Mouse (Mus musculus) common myeloid progenitor, adult 5-6 weeks (primary cell): ENCODE data around the gene Cfap65. TPM values are rescaled to one million over a fixed set of nuclear protein-coding genes. Genes with fewer than 3 reads are reported as not detected.

Source experiments
- ATAC-seq: replicated peaks from 2 replicates; pipeline ENCODE4 v1.8.0; 2016; ENCODE audit warnings: low read depth, mild to moderate bottlenecking, moderate TSS enrichment, inconsistent platforms; ENCODE audit not compliant: poor library complexity, severe bottlenecking
- total RNA-seq: library from RNA; stranded (forward); fragments of 200-1000, 187-1606 nt; gene quantifications from 2 replicates; pipeline ENCODE4 v1.2.3, GENCODE M21; 2017

The Cfap65 gene
- total RNA-seq, 1 experiment from 2014 or later, result not detected

GRCm38 (mm10) chr1:74941651-74942360 lies 6.4 kb upstream of the Cfap65 start:
- no peak for ATAC-seq

- ATAC-seq, result 0 out of 2 replicates have a peak, but pooled peaks have one; percentile 45
Observed at GRCm38 (mm10) chr1:74939762-74940161, 4.4 kb upstream of the Cfap65 start.

GRCm38 (mm10) chr1:74936221-74936830 lies 927 bp upstream of the Cfap65 start:
- no peak for ATAC-seq

- no peak for ATAC-seq
Observed at GRCm38 (mm10) chr1:74927621-74928296, 7.6 kb downstream of the Cfap65 start.

- ATAC-seq, result 0 out of 2 replicates have a peak, but pooled peaks have one; percentile 36
Observed at GRCm38 (mm10) chr1:74926721-74927120, 8.7 kb downstream of the Cfap65 start.

GRCm38 (mm10) chr1:74924464-74924863 lies 10.9 kb downstream of the Cfap65 start:
- no peak for ATAC-seq

GRCm38 (mm10) chr1:74915706-74916105 lies 19.7 kb downstream of the Cfap65 start:
- 0 out of 2 replicates have a peak, but pooled peaks have one; percentile 29 for ATAC-seq

GRCm38 (mm10) chr1:74902191-74902590 lies 33.2 kb downstream of the Cfap65 start:
- ATAC-seq, result no peak

- 0 out of 2 replicates have a peak, but pooled peaks have one; percentile 53 for ATAC-seq
Observed at GRCm38 (mm10) chr1:74901686-74902085, 33.7 kb downstream of the Cfap65 start.

- ATAC-seq, result no peak
Observed at GRCm38 (mm10) chr1:74900341-74901285, 34.8 kb downstream of the Cfap65 start.

- no peak for ATAC-seq
Observed at GRCm38 (mm10) chr1:74898656-74899431, 36.6 kb downstream of the Cfap65 start.

- ATAC-seq, result no peak
Observed at GRCm38 (mm10) chr1:74897976-74898375, 37.4 kb downstream of the Cfap65 start.

- no peak for ATAC-seq
Observed at GRCm38 (mm10) chr1:74894966-74895365, 40.4 kb downstream of the Cfap65 start.

- ATAC-seq, result peak; percentile 62
Observed at GRCm38 (mm10) chr1:74893134-74893855, 42.1 kb downstream of the Cfap65 start, which contains the start of gene Cryba2. Gene Cryba2, minus strand, starts transcription at chr1:74893143.

- ATAC-seq, result no peak
Observed at GRCm38 (mm10) chr1:74892351-74893133, 42.9 kb downstream of the Cfap65 start.

- peak; percentile 62; the same call in 1 of the 2 replicates for ATAC-seq
Observed at GRCm38 (mm10) chr1:74891513-74891912, 43.9 kb downstream of the Cfap65 start.

- 0 out of 2 replicates have a peak, but pooled peaks have one; percentile 15 for ATAC-seq
Observed at GRCm38 (mm10) chr1:74885369-74886042, 49.9 kb downstream of the Cfap65 start, which contains the start of gene Fev. Gene Fev, minus strand, starts transcription at chr1:74885419.
